Mouse (Mus musculus): ENCODE measurements around the gene Crebzf. TPM values are rescaled to one million over a fixed set of nuclear protein-coding genes. Genes with fewer than 3 reads are reported as not detected.

Crebzf gene
- polyA plus RNA-seq, 1 experiment from 2014 or later: 5.0 TPM

- ATAC-seq (ENCODE audit: low read depth): no peak
- Histone ChIP-seq H3K9ac (ENCODE audit: low read depth, low read length) (no peak overlapping the region), H3K27me3 (ENCODE audit: control insufficient read depth, insufficient read depth, low read depth, low read length) (peaks cover 3% of the 10 kb centered on the region), H3K4me1 (ENCODE audit: control insufficient read depth, low read depth, low read length) (peaks cover 11% of the 10 kb centered on the region), H3K4me2 (ENCODE audit: low read depth, low read length) (no peak overlapping the region), H3K36me3 (ENCODE audit: control insufficient read depth, insufficient read depth) (no peaks in the 10 kb centered on the region), H3K27ac (ENCODE audit: low read length) (no peak overlapping the region), H3K9me3 (replicated peaks; ENCODE audit: control insufficient read depth, low read length) (no peaks in the 10 kb centered on the region), H3K4me3 (ENCODE audit: low read depth, low read length) (no peak overlapping the region)
- WGBS (ENCODE audit: insufficient replicate concordance): 25% methylated on average over 2 of the region's 2 CpGs
These were observed 31.0 kb downstream of the Crebzf start for GRCm38 (mm10) chr7:90473511-90473910.

- under 1% methylated on average over 36 of the region's 36 CpGs for WGBS (ENCODE audit: insufficient replicate concordance)
- Histone ChIP-seq H3K27me3 (ENCODE audit: control insufficient read depth, insufficient read depth, low read depth, low read length) (peaks cover 3% of the 10 kb centered on the region), H3K9me3 (replicated peaks; ENCODE audit: control insufficient read depth, low read length) (no peaks in the 10 kb centered on the region), H3K9ac (ENCODE audit: low read depth, low read length) (peak within 1 kb of the TSS; percentile 82), H3K4me3 (ENCODE audit: low read depth, low read length) (peak within 1 kb of the TSS; percentile 80), H3K27ac (ENCODE audit: low read length) (peak within 1 kb of the TSS; percentile 76), H3K36me3 (ENCODE audit: control insufficient read depth, insufficient read depth) (no peaks in the 10 kb centered on the region), H3K4me2 (ENCODE audit: low read depth, low read length) (peak within 1 kb of the TSS; percentile 97), H3K4me1 (ENCODE audit: control insufficient read depth, low read depth, low read length) (peaks cover 11% of the 10 kb centered on the region)
- peak; percentile 100 for ATAC-seq (ENCODE audit: low read depth)
These were observed 33.3 kb downstream of the Crebzf start, which contains the start of gene Tmem126b for GRCm38 (mm10) chr7:90475793-90476312. Gene Tmem126b, minus strand, starts transcription at chr7:90476001.

GRCm38 (mm10) chr7:90476313-90477245, 34.0 kb downstream of the Crebzf start, which contains the start of gene Dlg2:
Gene Dlg2, plus strand, starts transcription at chr7:90476672.
- no peak for ATAC-seq (ENCODE audit: low read depth)
- peaks cover 11% of the 10 kb centered on the region for H3K4me1 ChIP-seq (ENCODE audit: control insufficient read depth, low read depth, low read length)
- H3K27ac ChIP-seq (ENCODE audit: low read length): peak within 1 kb of the TSS; percentile 76
- under 1% methylated on average over 32 of the region's 32 CpGs for WGBS (ENCODE audit: insufficient replicate concordance)
- no peaks in the 10 kb centered on the region for H3K9me3 ChIP-seq (replicated peaks; ENCODE audit: control insufficient read depth, low read length)
- H3K4me3 ChIP-seq (ENCODE audit: low read depth, low read length): peak within 1 kb of the TSS; percentile 80
- H3K36me3 ChIP-seq (ENCODE audit: control insufficient read depth, insufficient read depth): no peaks in the 10 kb centered on the region
- peak within 1 kb of the TSS; percentile 82 for H3K9ac ChIP-seq (ENCODE audit: low read depth, low read length)
- H3K27me3 ChIP-seq (ENCODE audit: control insufficient read depth, insufficient read depth, low read depth, low read length): peaks cover 6% of the 10 kb centered on the region
- peak within 1 kb of the TSS; percentile 97 for H3K4me2 ChIP-seq (ENCODE audit: low read depth, low read length)

- Histone ChIP-seq H3K27ac (ENCODE audit: low read length) (no peak overlapping the region), H3K9ac (ENCODE audit: low read depth, low read length) (no peak overlapping the region), H3K4me2 (ENCODE audit: low read depth, low read length) (no peak overlapping the region), H3K9me3 (replicated peaks; ENCODE audit: control insufficient read depth, low read length) (no peaks in the 10 kb centered on the region), H3K4me3 (ENCODE audit: low read depth, low read length) (no peak overlapping the region), H3K36me3 (ENCODE audit: control insufficient read depth, insufficient read depth) (no peaks in the 10 kb centered on the region), H3K4me1 (ENCODE audit: control insufficient read depth, low read depth, low read length) (no peaks in the 10 kb centered on the region), H3K27me3 (ENCODE audit: control insufficient read depth, insufficient read depth, low read depth, low read length) (peaks cover 2% of the 10 kb centered on the region; the same call in 1 of the 2 replicates)
- 0 out of 2 replicates have a peak, but pooled peaks have one; percentile 21 for ATAC-seq (ENCODE audit: low read depth)
- WGBS (ENCODE audit: insufficient replicate concordance): 67% methylated on average over 2 of the region's 2 CpGs
These were observed 40.1 kb downstream of the Crebzf start for GRCm38 (mm10) chr7:90482607-90483006.

Other genes starting within 250 kb of the Crebzf start
- gene Ccdc83, start 177.0 kb upstream of the Crebzf start, polyA plus RNA-seq (2015; fragmentation: Nextera tagmentation; extraction: Ambion mirVana): not detected in 2 replicates
- 0.69 and 0.99 TPM in 2 replicates for gene Sytl2, start 140.5 kb upstream of the Crebzf start, polyA plus RNA-seq (2015; fragmentation: Nextera tagmentation; extraction: Ambion mirVana)
- 0.12 and 0.18 TPM in 2 replicates for gene Ccdc89, start 16.2 kb upstream of the Crebzf start, polyA plus RNA-seq (2015; fragmentation: Nextera tagmentation; extraction: Ambion mirVana)
- 39.7 and 44.2 TPM in 2 replicates for gene Tmem126a, start 14.5 kb downstream of the Crebzf start, polyA plus RNA-seq (2015; fragmentation: Nextera tagmentation; extraction: Ambion mirVana)
- gene Tmem126b, start 33.3 kb downstream of the Crebzf start, polyA plus RNA-seq (2015; fragmentation: Nextera tagmentation; extraction: Ambion mirVana): 11.2 and 12.1 TPM in 2 replicates
- gene Dlg2, start 33.9 kb downstream of the Crebzf start, polyA plus RNA-seq (2015; fragmentation: Nextera tagmentation; extraction: Ambion mirVana): 0.35 and 0.51 TPM in 2 replicates

Data from liver, embryonic 16.5 days (tissue).